Mouse (Mus musculus): ENCODE measurements around the gene Gm20388. TPM values are rescaled to one million over a fixed set of nuclear protein-coding genes. Genes with fewer than 3 reads are reported as not detected.

Gene Gm20388
- polyA plus RNA-seq, 1 experiment from 2014 or later, result not detected

DNA sequence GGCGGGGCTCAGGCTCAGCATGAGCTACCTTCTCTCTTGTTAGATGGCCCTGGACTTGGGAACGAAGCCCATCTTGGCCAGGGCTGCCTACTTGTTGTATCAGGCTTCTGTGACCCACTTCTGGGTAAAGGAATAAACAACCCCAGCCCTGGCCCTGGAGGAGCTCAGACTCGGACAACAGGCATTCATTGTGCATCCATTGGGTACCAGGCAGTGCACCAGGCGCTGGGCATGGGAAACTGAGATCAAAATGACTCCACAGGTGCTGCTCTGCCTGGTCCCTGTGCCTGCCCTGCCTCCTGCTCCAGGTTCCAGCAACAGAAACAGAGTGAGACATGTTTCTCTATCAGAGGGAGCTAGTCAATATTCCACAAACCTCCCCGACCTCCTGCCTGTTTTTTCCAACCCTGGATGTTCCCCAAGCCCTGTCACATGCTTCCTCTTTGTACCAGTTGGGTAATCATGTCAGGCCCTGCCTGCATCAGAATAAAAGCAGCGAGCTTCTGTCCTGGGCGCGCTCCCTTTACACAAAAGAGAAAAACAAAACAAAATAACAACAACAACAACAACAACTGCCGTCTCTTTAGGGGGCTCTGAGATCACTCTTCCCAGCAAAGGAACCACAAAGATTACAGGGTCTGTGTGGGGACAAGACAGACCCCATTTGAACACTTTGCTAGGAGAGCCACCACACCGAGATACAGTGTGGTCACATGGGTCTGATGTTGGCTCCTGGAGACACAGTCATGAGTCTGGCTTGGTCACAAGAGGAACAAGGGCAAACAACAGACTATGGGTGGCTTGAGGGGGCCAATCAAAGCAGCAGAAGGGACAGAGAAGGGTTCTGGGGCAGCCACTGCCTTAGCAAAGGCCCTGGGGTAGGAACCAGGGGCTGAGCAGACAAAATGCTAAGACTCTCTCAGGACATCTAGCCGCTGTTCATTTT is 708.9 kb downstream of the Gm20388 start:
- H3K27me3 ChIP-seq (ENCODE audit: control insufficient read depth, insufficient read depth, low read length), result no peaks in the 10 kb centered on the region
- H3K36me3 ChIP-seq (ENCODE audit: control insufficient read depth, insufficient read depth, low read length), result no peaks in the 10 kb centered on the region
- no peak for ATAC-seq (ENCODE audit: insufficient number of reproducible peaks, insufficient read depth, low FRiP score, low read depth)

DNA sequence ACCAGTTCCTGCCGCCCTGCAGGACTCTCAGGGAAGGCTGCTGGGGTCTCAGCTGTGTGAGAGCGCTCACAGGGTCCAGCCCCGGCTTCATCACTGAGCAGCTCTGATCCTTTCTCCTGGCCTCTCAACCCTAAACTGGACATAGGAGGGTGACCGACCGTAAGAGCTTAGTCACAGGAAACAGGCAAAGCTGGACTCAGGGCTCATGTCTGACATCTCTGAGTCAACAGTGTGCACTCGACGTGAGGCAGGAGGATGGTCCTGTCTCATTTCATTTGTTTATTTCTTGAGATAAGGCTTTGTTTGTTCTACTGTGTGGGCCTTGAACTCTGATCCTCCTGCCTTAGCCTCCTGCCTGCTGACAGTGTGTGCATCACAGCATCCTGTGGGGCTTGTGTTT is 709.8 kb downstream of the Gm20388 start:
- Histone ChIP-seq H3K9me3 (ENCODE audit: control insufficient read depth, low read length) (no peaks in the 10 kb centered on the region), H3K4me3 (ENCODE audit: control insufficient read depth in 1 of 2, insufficient read depth in 1 of 2, low read depth in 1 of 2, low read length in 2 of 2) (no peak overlapping the region), H3K4me1 (ENCODE audit: control insufficient read depth in 2 of 2, insufficient read depth in 2 of 2, low read length in 2 of 2) (peaks cover 20 to 23% of the 10 kb centered on the region in 2 experiments), H3K9ac (ENCODE audit: low read length) (no peak overlapping the region), H3K4me2 (ENCODE audit: low read length) (no peak overlapping the region), H3K27ac (replicated peaks in 1 of 2; ENCODE audit: control insufficient read depth in 1 of 2, insufficient read depth in 1 of 2, low read depth in 2 of 2, low read length in 2 of 2) (no peak overlapping the region; a peak in 1 of 4 replicates), H3K27me3 (ENCODE audit: control insufficient read depth, insufficient read depth, low read length) (no peaks in the 10 kb centered on the region), H3K36me3 (ENCODE audit: control insufficient read depth, insufficient read depth, low read length) (no peaks in the 10 kb centered on the region)
- WGBS, result 52% methylated on average over 7 of the region's 7 CpGs
- no peak for ATAC-seq (ENCODE audit: insufficient number of reproducible peaks, insufficient read depth, low FRiP score, low read depth)

More for the DNA sequence above, 708.9 kb downstream of the Gm20388 start:
- H3K4me1 ChIP-seq (ENCODE audit: control insufficient read depth in 2 of 2, insufficient read depth in 2 of 2, low read length in 2 of 2), result peaks cover 20 to 23% of the 10 kb centered on the region in 2 experiments
- peak overlapping the region; percentile 34 for H3K9ac ChIP-seq (ENCODE audit: low read length)
- H3K9me3 ChIP-seq (ENCODE audit: control insufficient read depth, low read length), result no peaks in the 10 kb centered on the region
- H3K27ac ChIP-seq (replicated peaks in 1 of 2; ENCODE audit: control insufficient read depth in 1 of 2, insufficient read depth in 1 of 2, low read depth in 2 of 2, low read length in 2 of 2), result 0 out of 4 replicates have a peak overlapping the region, but pooled peaks of 1 of the 2 experiments have one; percentile 14
- H3K4me3 ChIP-seq (ENCODE audit: control insufficient read depth in 1 of 2, insufficient read depth in 1 of 2, low read depth in 1 of 2, low read length in 2 of 2), result no peak overlapping the region
- WGBS, result 74% methylated on average over 11 of the region's 11 CpGs
- no peak overlapping the region for H3K4me2 ChIP-seq (ENCODE audit: low read length)

GRCm38 (mm10) chr8:120622161-120622560 is 711.5 kb downstream of the Gm20388 start:
- Histone ChIP-seq H3K4me3 (ENCODE audit: control insufficient read depth in 1 of 2, insufficient read depth in 1 of 2, low read depth in 1 of 2, low read length in 2 of 2) (no peak overlapping the region), H3K4me2 (ENCODE audit: low read length) (peak overlapping the region; percentile 20; the same call in 1 of the 2 replicates), H3K9ac (ENCODE audit: low read length) (peak overlapping the region; percentile 19; the same call in 1 of the 2 replicates), H3K36me3 (ENCODE audit: control insufficient read depth, insufficient read depth, low read length) (no peaks in the 10 kb centered on the region), H3K9me3 (ENCODE audit: control insufficient read depth, low read length) (no peaks in the 10 kb centered on the region), H3K27ac (replicated peaks in 1 of 2; ENCODE audit: control insufficient read depth in 1 of 2, insufficient read depth in 1 of 2, low read depth in 2 of 2, low read length in 2 of 2) (no peak overlapping the region), H3K27me3 (ENCODE audit: control insufficient read depth, insufficient read depth, low read length) (no peaks in the 10 kb centered on the region), H3K4me1 (ENCODE audit: control insufficient read depth in 2 of 2, insufficient read depth in 2 of 2, low read length in 2 of 2) (peaks cover 20 to 21% of the 10 kb centered on the region in 2 experiments)
- 47% methylated on average over 14 of the region's 14 CpGs for WGBS
- no peak for ATAC-seq (ENCODE audit: insufficient number of reproducible peaks, insufficient read depth, low FRiP score, low read depth)

DNA sequence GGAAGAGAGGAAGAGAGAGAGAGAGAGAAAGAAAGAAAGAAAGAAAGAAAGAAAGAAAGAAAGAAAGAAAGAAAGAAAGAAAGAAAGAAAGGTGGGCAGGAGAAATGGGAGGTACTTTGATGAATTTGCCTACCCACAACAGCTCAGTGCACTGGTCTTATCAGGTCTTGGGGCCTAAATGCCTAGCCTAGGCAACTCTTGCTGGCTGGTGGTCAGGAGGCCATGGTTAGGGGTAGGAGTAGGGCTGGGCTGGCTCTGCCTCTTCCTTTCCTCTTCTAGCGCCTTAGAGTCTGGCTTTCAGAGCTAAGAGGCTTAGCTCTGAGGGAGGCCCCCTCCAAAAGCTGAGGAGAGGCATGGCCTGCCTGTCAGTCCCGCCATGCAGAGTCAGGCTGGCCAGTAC is 713.0 kb downstream of the Gm20388 start:
- Histone ChIP-seq H3K27me3 (ENCODE audit: control insufficient read depth, insufficient read depth, low read length) (no peaks in the 10 kb centered on the region), H3K4me3 (ENCODE audit: control insufficient read depth in 1 of 2, insufficient read depth in 1 of 2, low read depth in 1 of 2, low read length in 2 of 2) (no peak overlapping the region), H3K27ac (replicated peaks in 1 of 2; ENCODE audit: control insufficient read depth in 1 of 2, insufficient read depth in 1 of 2, low read depth in 2 of 2, low read length in 2 of 2) (no peak overlapping the region), H3K9me3 (ENCODE audit: control insufficient read depth, low read length) (no peaks in the 10 kb centered on the region), H3K9ac (ENCODE audit: low read length) (no peak overlapping the region), H3K36me3 (ENCODE audit: control insufficient read depth, insufficient read depth, low read length) (no peaks in the 10 kb centered on the region), H3K4me1 (ENCODE audit: control insufficient read depth in 2 of 2, insufficient read depth in 2 of 2, low read length in 2 of 2) (peaks cover 20 to 21% of the 10 kb centered on the region in 2 experiments), H3K4me2 (ENCODE audit: low read length) (no peak overlapping the region)
- no peak for ATAC-seq (ENCODE audit: insufficient number of reproducible peaks, insufficient read depth, low FRiP score, low read depth)
- WGBS, result 50% methylated on average over 2 of the region's 2 CpGs

- ATAC-seq (ENCODE audit: insufficient number of reproducible peaks, insufficient read depth, low FRiP score, low read depth), result no peak
- Histone ChIP-seq H3K4me3 (ENCODE audit: control insufficient read depth in 1 of 2, insufficient read depth in 1 of 2, low read depth in 1 of 2, low read length in 2 of 2) (no peak overlapping the region), H3K4me1 (ENCODE audit: control insufficient read depth in 2 of 2, insufficient read depth in 2 of 2, low read length in 2 of 2) (peaks cover 7 to 10% of the 10 kb centered on the region in 2 experiments), H3K9me3 (ENCODE audit: control insufficient read depth, low read length) (no peaks in the 10 kb centered on the region), H3K27me3 (ENCODE audit: control insufficient read depth, insufficient read depth, low read length) (no peaks in the 10 kb centered on the region), H3K4me2 (ENCODE audit: low read length) (no peak overlapping the region), H3K27ac (replicated peaks in 1 of 2; ENCODE audit: control insufficient read depth in 1 of 2, insufficient read depth in 1 of 2, low read depth in 2 of 2, low read length in 2 of 2) (no peak overlapping the region), H3K36me3 (ENCODE audit: control insufficient read depth, insufficient read depth, low read length) (no peaks in the 10 kb centered on the region), H3K9ac (ENCODE audit: low read length) (no peak overlapping the region)
- 74% methylated on average over 11 of the region's 11 CpGs for WGBS
These were observed 715.8 kb downstream of the Gm20388 start for GRCm38 (mm10) chr8:120626461-120626860.

DNA sequence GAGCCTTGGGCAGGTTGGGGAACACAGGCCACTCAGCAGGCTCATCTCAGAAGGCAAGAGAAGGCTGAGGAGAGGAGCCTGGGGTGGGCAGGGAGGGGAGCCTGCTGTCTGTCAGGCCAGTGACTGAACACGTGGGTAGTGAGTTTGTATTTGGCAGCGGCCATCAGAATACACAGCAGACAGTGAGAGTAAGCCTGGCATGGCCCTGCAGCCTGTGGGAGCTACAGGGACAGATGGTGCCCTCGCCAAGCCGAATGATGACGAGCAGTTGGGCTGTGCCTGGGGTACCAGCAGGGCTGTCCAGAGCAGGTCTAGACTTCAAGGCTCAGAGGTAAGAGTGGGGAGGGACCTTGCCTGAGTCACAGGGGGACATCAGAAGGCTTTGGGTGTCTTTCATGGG is 716.7 kb downstream of the Gm20388 start:
- ATAC-seq (ENCODE audit: insufficient number of reproducible peaks, insufficient read depth, low FRiP score, low read depth), result no peak
- no peaks in the 10 kb centered on the region for H3K27me3 ChIP-seq (ENCODE audit: control insufficient read depth, insufficient read depth, low read length)
- WGBS, result 78% methylated on average over 5 of the region's 5 CpGs
- H3K9me3 ChIP-seq (ENCODE audit: control insufficient read depth, low read length), result no peaks in the 10 kb centered on the region
- peaks cover 0 to 5% of the 10 kb centered on the region in 2 experiments; a peak in 1 of 4 replicates for H3K4me1 ChIP-seq (ENCODE audit: control insufficient read depth in 2 of 2, insufficient read depth in 2 of 2, low read length in 2 of 2)
- no peak overlapping the region for H3K4me3 ChIP-seq (ENCODE audit: control insufficient read depth in 1 of 2, insufficient read depth in 1 of 2, low read depth in 1 of 2, low read length in 2 of 2)
- H3K9ac ChIP-seq (ENCODE audit: low read length), result no peak overlapping the region
- no peak overlapping the region for H3K27ac ChIP-seq (replicated peaks in 1 of 2; ENCODE audit: control insufficient read depth in 1 of 2, insufficient read depth in 1 of 2, low read depth in 2 of 2, low read length in 2 of 2)
- H3K4me2 ChIP-seq (ENCODE audit: low read length), result no peak overlapping the region
- no peaks in the 10 kb centered on the region for H3K36me3 ChIP-seq (ENCODE audit: control insufficient read depth, insufficient read depth, low read length)

- H3K36me3 ChIP-seq (ENCODE audit: control insufficient read depth, insufficient read depth, low read length), result no peaks in the 10 kb centered on the region
- H3K9me3 ChIP-seq (ENCODE audit: control insufficient read depth, low read length), result no peaks in the 10 kb centered on the region
- no peak overlapping the region for H3K9ac ChIP-seq (ENCODE audit: low read length)
- WGBS, result 38% methylated on average over 5 of the region's 5 CpGs
- H3K27ac ChIP-seq (replicated peaks in 1 of 2; ENCODE audit: control insufficient read depth in 1 of 2, insufficient read depth in 1 of 2, low read depth in 2 of 2, low read length in 2 of 2), result no peak overlapping the region
- H3K4me3 ChIP-seq (ENCODE audit: control insufficient read depth in 1 of 2, insufficient read depth in 1 of 2, low read depth in 1 of 2, low read length in 2 of 2), result no peak overlapping the region
- peaks cover 5 to 10% of the 10 kb centered on the region in 2 experiments; a peak in 2 of 4 replicates for H3K4me1 ChIP-seq (ENCODE audit: control insufficient read depth in 2 of 2, insufficient read depth in 2 of 2, low read length in 2 of 2)
- H3K4me2 ChIP-seq (ENCODE audit: low read length), result no peak overlapping the region
- H3K27me3 ChIP-seq (ENCODE audit: control insufficient read depth, insufficient read depth, low read length), result peaks cover 8% of the 10 kb centered on the region; the same call in 1 of the 2 replicates
- ATAC-seq (ENCODE audit: insufficient number of reproducible peaks, insufficient read depth, low FRiP score, low read depth), result no peak
These were observed 719.4 kb downstream of the Gm20388 start for GRCm38 (mm10) chr8:120630031-120630430.

Data from heart, embryonic 14.5 days (tissue).